Comparison of ENCODE assay signal across 13 mouse cellular contexts in the genomic region with DNA sequence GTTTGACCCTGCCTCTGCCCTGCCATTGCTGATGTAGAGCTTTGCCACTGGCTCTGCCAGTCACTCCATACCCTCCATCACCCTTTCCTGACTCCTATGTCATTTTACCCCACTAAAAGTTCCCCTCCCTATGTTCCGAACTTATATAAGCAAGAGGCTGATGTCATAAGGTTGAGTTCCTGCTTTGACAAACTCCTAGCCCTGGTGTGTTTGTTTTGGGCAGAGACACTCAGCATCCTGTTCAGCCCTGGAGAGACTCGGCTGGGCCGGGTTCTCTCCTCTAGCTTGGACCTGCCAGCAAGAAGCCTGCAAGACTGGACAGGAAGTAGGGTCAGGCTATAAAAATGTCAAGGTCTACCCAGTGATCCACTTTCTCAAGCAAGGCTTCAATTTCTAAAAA. TPM values are rescaled to one million over a fixed set of nuclear protein-coding genes. Genes with fewer than 3 reads are reported as not detected.
DNase-seq lines count a peak whose midpoint lies in the region; ATAC-seq and TF ChIP-seq lines count a peak whose summit lies in the region.
"Had no signal": no experiment of that assay in that cellular context is flagged by ENCODE, and none has a peak within 500 bp of the region (broad histone marks: within the 10 kb centered on the region; RNA-seq: fewer than 3 reads in every experiment).

No protein-coding gene starts in this region.

- H3K9me3 ChIP-seq in heart, embryonic 11.5 days (replicated peaks; ENCODE audit: control insufficient read depth, low read length), result no peaks in the 10 kb centered on the region
- no peaks in the 10 kb centered on the region for H3K9me3 ChIP-seq in kidney, postnatal 0 days (replicated peaks; ENCODE audit: low read length)
- no peaks in the 10 kb centered on the region for H3K9me3 ChIP-seq in intestine, embryonic 16.5 days (ENCODE audit: control insufficient read depth, low read length)
- H3K9me3 ChIP-seq: G1E; midbrain, embryonic 15.5 days had no signal

- no peak overlapping the region for H3K4me3 ChIP-seq in heart, embryonic 11.5 days (ENCODE audit: low read depth, low read length)
- H3K4me3 ChIP-seq in kidney, postnatal 0 days (replicated peaks; ENCODE audit: low read depth, low read length), result no peak overlapping the region
- H3K4me3 ChIP-seq in intestine, embryonic 16.5 days (ENCODE audit: low read length), result no peak overlapping the region
- H3K4me3 ChIP-seq: midbrain, embryonic 15.5 days had no signal

- H3K27ac ChIP-seq in heart, embryonic 11.5 days (ENCODE audit: low read depth, low read length), result no peak overlapping the region
- no peak overlapping the region for H3K27ac ChIP-seq in kidney, postnatal 0 days
- H3K27ac ChIP-seq in intestine, embryonic 16.5 days (ENCODE audit: low read length), result no peak overlapping the region
- H3K27ac ChIP-seq: midbrain, embryonic 15.5 days had no signal

- no peaks in the 10 kb centered on the region for H3K36me3 ChIP-seq in heart, embryonic 11.5 days (ENCODE audit: control insufficient read depth, insufficient read depth, low read length)
- no peaks in the 10 kb centered on the region for H3K36me3 ChIP-seq in kidney, postnatal 0 days (ENCODE audit: insufficient read depth, low read length)
- no peaks in the 10 kb centered on the region for H3K36me3 ChIP-seq in intestine, embryonic 16.5 days (ENCODE audit: control insufficient read depth, insufficient read depth, low read length)
- H3K36me3 ChIP-seq: G1E; midbrain, embryonic 15.5 days had no signal

- intact Hi-C loops in left cerebral cortex, postnatal 4 days (cut with DNase I), result no loop called here

- TF ChIP-seq CTCF in kidney, postnatal 0 days (IDR thresholded peaks at IDR 0.05; ENCODE audit: low read depth), result no peak

- ATAC-seq in heart, embryonic 11.5 days (replicated peaks; ENCODE audit: insufficient number of reproducible peaks, low FRiP score, low TSS enrichment), result 0 out of 2 replicates have a peak, but pooled peaks have one; percentile 10
- no peak for ATAC-seq in kidney, postnatal 0 days (replicated peaks; ENCODE audit: low FRiP score, low read depth)
- ATAC-seq in intestine, embryonic 16.5 days, result no peak
- ATAC-seq: midbrain, embryonic 15.5 days had no signal

- no peak overlapping the region for H3K4me2 ChIP-seq in heart, embryonic 11.5 days
- no peak overlapping the region for H3K4me2 ChIP-seq in kidney, postnatal 0 days (ENCODE audit: low read length)
- no peak overlapping the region for H3K4me2 ChIP-seq in intestine, embryonic 16.5 days (ENCODE audit: low read depth, low read length)
- H3K4me2 ChIP-seq: liver, embryonic 11.5 days; midbrain, embryonic 15.5 days had no signal

- H3K27me3 ChIP-seq in heart, embryonic 11.5 days (ENCODE audit: control insufficient read depth, insufficient read depth, low read length), result no peaks in the 10 kb centered on the region
- H3K27me3 ChIP-seq in kidney, postnatal 0 days (ENCODE audit: insufficient read depth, low read length), result no peaks in the 10 kb centered on the region
- H3K27me3 ChIP-seq in intestine, embryonic 16.5 days (replicated peaks; ENCODE audit: control insufficient read depth, insufficient read depth, low read length), result no peaks in the 10 kb centered on the region
- H3K27me3 ChIP-seq: midbrain, embryonic 15.5 days had no signal

- H3K9ac ChIP-seq in heart, embryonic 11.5 days (ENCODE audit: low read depth, low read length), result no peak overlapping the region
- H3K9ac ChIP-seq in kidney, postnatal 0 days (ENCODE audit: low read depth, low read length), result no peak overlapping the region
- no peak overlapping the region for H3K9ac ChIP-seq in intestine, embryonic 16.5 days (ENCODE audit: low read depth, low read length)
- H3K9ac ChIP-seq: midbrain, embryonic 15.5 days had no signal

- 58% methylated on average over 3 of the region's 3 CpGs for WGBS in heart, embryonic 11.5 days (ENCODE audit: insufficient replicate concordance)
- 7% methylated on average over 3 of the region's 3 CpGs for WGBS in kidney, postnatal 0 days
- WGBS in intestine, embryonic 16.5 days, result 51% methylated on average over 3 of the region's 3 CpGs

- DNase-seq in urinary bladder, postnatal 14 days (ENCODE audit: low spot score), result peak; percentile 45
- DNase-seq in urinary bladder, postnatal 10 days (ENCODE audit: low spot score), result no peak
- peak; percentile 32 for DNase-seq in kidney, postnatal 0 days (ENCODE audit: low spot score)
- no peak for DNase-seq in cerebellum, adult 9-11 months
- no peak for DNase-seq in left cerebral cortex, postnatal 4 days
- no peak for DNase-seq in liver

- H3K4me1 ChIP-seq in heart, embryonic 11.5 days (ENCODE audit: control insufficient read depth, insufficient read depth, low read length), result no peaks in the 10 kb centered on the region
- no peaks in the 10 kb centered on the region for H3K4me1 ChIP-seq in kidney, postnatal 0 days (replicated peaks; ENCODE audit: insufficient read depth, low read length)
- H3K4me1 ChIP-seq in intestine, embryonic 16.5 days (ENCODE audit: control insufficient read depth, insufficient read depth, low read length), result no peaks in the 10 kb centered on the region; the same call in 1 of the 2 replicates
- H3K4me1 ChIP-seq: midbrain, embryonic 15.5 days had no signal

RNA-seq across cellular contexts. Expression of gene AL731706.2, which starts 52.5 kb away (rescaled TPM):
- 19.3 and 51.3 TPM in 2 replicates for polyA plus RNA-seq in heart, embryonic 11.5 days (2014; fragmentation: Nextera tagmentation; extraction: Ambion mirVana)
- 32.8 and 40.4 TPM in 2 replicates for polyA plus RNA-seq in kidney, postnatal 0 days (2015; fragmentation: Nextera tagmentation; extraction: Ambion mirVana)
- 50.8 and 55.8 TPM in 2 replicates for polyA plus RNA-seq in intestine, embryonic 16.5 days (2015; fragmentation: Nextera tagmentation; extraction: Ambion mirVana)
- not detected for total RNA-seq in left cerebral cortex, postnatal 4 days (2021)
- polyA plus RNA-seq: G1E; gonadal fat pad, adult 2 months; large intestine, adult 2 months had no signal

RNA-seq across cellular contexts. Expression of gene Slx4ip, which starts 58.1 kb away (rescaled TPM):
- 4.6 and 5.9 TPM in 2 replicates for polyA plus RNA-seq in heart, embryonic 11.5 days (2014; fragmentation: Nextera tagmentation; extraction: Ambion mirVana)
- polyA plus RNA-seq in kidney, postnatal 0 days (2015; fragmentation: Nextera tagmentation; extraction: Ambion mirVana), result 4.3 and 4.7 TPM in 2 replicates
- polyA plus RNA-seq in intestine, embryonic 16.5 days (2015; fragmentation: Nextera tagmentation; extraction: Ambion mirVana), result 4.4 and 5.1 TPM in 2 replicates
- total RNA-seq in left cerebral cortex, postnatal 4 days (2021), result 10 to 100 TPM; 11.5 to 12.3 TPM

RNA-seq across cellular contexts. Expression of gene AL731706.1, which starts 58.3 kb away (rescaled TPM):
- 44.0 and 45.4 TPM in 2 replicates for polyA plus RNA-seq in heart, embryonic 11.5 days (2014; fragmentation: Nextera tagmentation; extraction: Ambion mirVana)
- 40.5 and 48.2 TPM in 2 replicates for polyA plus RNA-seq in kidney, postnatal 0 days (2015; fragmentation: Nextera tagmentation; extraction: Ambion mirVana)
- polyA plus RNA-seq in intestine, embryonic 16.5 days (2015; fragmentation: Nextera tagmentation; extraction: Ambion mirVana), result 45.5 and 45.6 TPM in 2 replicates
- 10 to 100 TPM; 11.6 to 16.5 TPM for total RNA-seq in left cerebral cortex, postnatal 4 days (2021)

RNA-seq across cellular contexts. Expression of gene Mkks, which starts 58.3 kb away (rescaled TPM):
- 17.6 and 20.8 TPM in 2 replicates for polyA plus RNA-seq in heart, embryonic 11.5 days (2014; fragmentation: Nextera tagmentation; extraction: Ambion mirVana)
- 18.6 and 18.9 TPM in 2 replicates for polyA plus RNA-seq in kidney, postnatal 0 days (2015; fragmentation: Nextera tagmentation; extraction: Ambion mirVana)
- 17.3 and 18.9 TPM in 2 replicates for polyA plus RNA-seq in intestine, embryonic 16.5 days (2015; fragmentation: Nextera tagmentation; extraction: Ambion mirVana)
- 10 to 100 TPM; 14.4 to 17.7 TPM for total RNA-seq in left cerebral cortex, postnatal 4 days (2021)

Comparison
In these comparisons a context has a peak if more than half of its experiments do, and no peak if none do; other contexts are left out.
1. DNase-seq: peak in urinary bladder, postnatal 14 days (single experiment) and kidney, postnatal 0 days (single experiment); none in urinary bladder, postnatal 10 days (single experiment), cerebellum, adult 9-11 months (single experiment), left cerebral cortex, postnatal 4 days (single experiment) and liver (single experiment).